Mouse (Mus musculus): Measurements from ENCODE around the gene Pstk. TPM values are rescaled to one million over a fixed set of nuclear protein-coding genes. Genes with fewer than 3 reads are reported as not detected.
"Not testable (repeated sequence)": the region's sequence is repeated elsewhere in the genome, so short reads cannot be mapped to it uniquely, and the experiment has no call there.

The Pstk gene
- polyA plus RNA-seq, 3 experiments from 2014 or later, result 39.3 to 44.7 (median 44.3) TPM

- not testable (repeated sequence) for ATAC-seq
These were observed 45.8 kb downstream of the Pstk start for GRCm38 (mm10) chr7:131416742-131417141.

- no peak for ATAC-seq
These were observed 46.7 kb downstream of the Pstk start for GRCm38 (mm10) chr7:131417605-131418004.

- no peak for ATAC-seq
These were observed 54.0 kb downstream of the Pstk start for GRCm38 (mm10) chr7:131424912-131425311.

DNA sequence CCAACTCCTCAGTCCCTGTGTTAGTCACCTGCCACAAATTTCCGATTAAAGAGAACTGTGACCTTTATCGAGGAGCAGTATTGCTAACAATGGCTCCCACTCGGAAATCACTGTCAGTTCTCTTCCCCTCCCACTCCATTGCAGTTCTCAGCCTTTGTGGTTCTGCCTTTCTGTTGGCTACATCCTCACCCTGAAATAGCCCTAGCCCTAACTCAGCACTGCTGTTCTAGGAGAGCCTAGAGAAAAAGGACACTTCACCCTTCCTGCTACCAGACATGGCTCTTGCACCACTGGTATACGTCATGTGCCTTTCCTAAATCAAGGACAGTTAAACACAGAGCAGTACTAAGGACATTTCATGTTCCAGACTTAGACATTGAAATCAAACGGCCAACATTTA is 56.4 kb downstream of the Pstk start:
- no peak for ATAC-seq

DNA sequence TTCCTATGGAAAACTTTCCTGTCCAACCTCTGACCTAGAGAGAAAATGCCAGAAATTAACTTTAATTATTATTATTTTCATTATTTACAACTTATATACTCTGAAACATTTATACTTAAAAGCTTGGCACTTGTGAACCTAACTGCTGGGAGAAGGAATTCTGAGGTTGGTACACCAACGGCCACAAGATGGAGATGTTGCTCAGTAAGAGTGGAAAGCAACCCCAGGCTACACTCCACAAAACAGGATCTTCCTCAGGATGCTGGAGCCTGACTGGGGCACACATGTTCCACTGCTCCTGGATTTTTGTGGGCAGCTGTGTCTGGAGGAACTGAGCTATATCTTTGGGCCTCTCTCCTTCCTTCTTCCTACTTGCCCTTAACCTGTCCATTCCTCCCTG is 61.3 kb downstream of the Pstk start:
- ATAC-seq, result no peak

DNA sequence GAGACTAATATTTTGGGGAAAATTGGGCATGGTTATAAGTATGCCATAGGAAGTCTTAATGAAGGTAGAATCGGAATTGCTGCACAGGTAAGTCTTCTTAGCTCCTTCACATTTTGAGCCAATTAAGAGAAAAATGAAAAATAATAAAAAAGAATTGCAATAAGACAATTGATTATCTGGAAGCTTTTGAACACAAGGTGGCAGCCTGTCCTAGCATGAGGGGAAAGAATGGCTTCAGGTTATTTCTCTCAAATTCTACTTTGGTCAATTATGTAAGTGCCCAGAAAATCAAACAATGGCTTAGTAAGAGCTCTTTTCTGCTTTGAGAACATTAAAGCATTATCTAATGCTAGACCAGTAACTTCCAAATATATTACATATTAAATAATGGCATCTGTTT is 63.3 kb downstream of the Pstk start:
- ATAC-seq, result no peak

GRCm38 (mm10) chr7:131437051-131437450 is 66.1 kb downstream of the Pstk start:
- no peak for ATAC-seq

Other genes with a start within 250 kb of the Pstk start
- not detected for gene 4933402N03Rik, start 224.8 kb upstream of the Pstk start, polyA plus RNA-seq (2017; shearing (Covaris generic))
- not detected for gene 5430419D17Rik, start 196.7 kb upstream of the Pstk start, polyA plus RNA-seq (2017; shearing (Covaris generic))
- not detected for gene Cuzd1, start 48.8 kb upstream of the Pstk start, polyA plus RNA-seq (2017; shearing (Covaris generic))
- not detected for gene Fam24b, start 41.6 kb upstream of the Pstk start, polyA plus RNA-seq (2017; shearing (Covaris generic))
- not detected for gene Fam24a, start 37.3 kb upstream of the Pstk start, polyA plus RNA-seq (2017; shearing (Covaris generic))
- 10 to 100 TPM; 21.7 to 26.3 (median 23.0) TPM for gene 2310057M21Rik, start 8.4 kb upstream of the Pstk start, polyA plus RNA-seq (2017; shearing (Covaris generic))
- 10 to 100 TPM; 29.4 to 39.5 (median 34.0) TPM for gene Ikzf5, start 39.4 kb downstream of the Pstk start, polyA plus RNA-seq (2017; shearing (Covaris generic))
- 10 to 100 TPM; 27.1 to 66.2 (median 49.5) TPM for gene Acadsb, start 39.5 kb downstream of the Pstk start, polyA plus RNA-seq (2017; shearing (Covaris generic))
- gene Hmx3, start 171.7 kb downstream of the Pstk start, polyA plus RNA-seq (2017; shearing (Covaris generic)), result not detected
- gene Hmx2, start 177.6 kb downstream of the Pstk start, polyA plus RNA-seq (2017; shearing (Covaris generic)), result not detected
- 100 to 1,000 TPM; 179 to 242 (median 181) TPM for gene Bub3, start 189.1 kb downstream of the Pstk start, polyA plus RNA-seq (2017; shearing (Covaris generic))

Data from inflammation-experienced regulatory T-cells, adult 6 months (primary cell).